Mouse (Mus musculus): ENCODE results near the gene Phyhd1. TPM values are rescaled to one million over a fixed set of nuclear protein-coding genes. Genes with fewer than 3 reads are reported as not detected.
A peak's percentile ranks its signal among the peaks of the same experiment; 100 is the strongest.

Gene Phyhd1
- polyA plus RNA-seq, 1 experiment from 2014 or later: 3.4 TPM

GRCm38 (mm10) chr2:30247036-30247435 lies 19.0 kb upstream of the Phyhd1 start:
- H3K36me3 ChIP-seq (replicated peaks): peaks cover 97% of the 10 kb centered on the region
- 89% methylated on average over 5 of the region's 5 CpGs for WGBS
- H3K4me3 ChIP-seq: no peak overlapping the region
- no peak overlapping the region for H3K27ac ChIP-seq
- DNase-seq (ENCODE audit: extremely low spot score, low spot score): no peak
- H3K9me3 ChIP-seq: no peaks in the 10 kb centered on the region
- no peaks in the 10 kb centered on the region for H3K27me3 ChIP-seq (ENCODE audit: poor library complexity, severe bottlenecking)
- H3K4me1 ChIP-seq: peaks cover 10% of the 10 kb centered on the region

GRCm38 (mm10) chr2:30247681-30248080 lies 18.3 kb upstream of the Phyhd1 start:
- 75% methylated on average over 4 of the region's 4 CpGs for WGBS
- Histone ChIP-seq H3K27me3 (ENCODE audit: poor library complexity, severe bottlenecking) (no peaks in the 10 kb centered on the region), H3K27ac (no peak overlapping the region), H3K36me3 (replicated peaks) (peaks cover 96% of the 10 kb centered on the region), H3K4me3 (no peak overlapping the region), H3K4me1 (peaks cover 5% of the 10 kb centered on the region), H3K9me3 (no peaks in the 10 kb centered on the region)
- DNase-seq (ENCODE audit: extremely low spot score, low spot score): no peak

DNA sequence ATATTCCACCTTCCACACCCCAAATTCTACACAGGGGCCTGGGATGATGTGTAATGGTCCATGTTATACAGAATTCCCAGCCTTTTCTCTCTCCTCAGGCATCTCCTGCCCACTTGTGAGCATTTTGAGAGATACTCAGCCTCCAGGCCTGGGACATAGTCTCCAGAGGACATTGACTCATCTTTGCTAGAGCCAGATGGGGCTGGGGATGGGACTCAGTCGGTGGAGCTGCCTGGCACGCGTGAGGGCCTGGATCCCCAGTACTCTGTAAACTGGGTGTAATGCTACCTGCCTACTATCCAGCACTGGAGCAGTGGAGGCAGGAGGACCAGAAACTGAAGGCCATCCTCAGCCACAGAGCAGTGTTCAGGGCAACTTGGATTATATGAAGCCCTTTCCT lies 16.8 kb upstream of the Phyhd1 start:
- no peaks in the 10 kb centered on the region for H3K27me3 ChIP-seq (ENCODE audit: poor library complexity, severe bottlenecking)
- H3K9me3 ChIP-seq: no peaks in the 10 kb centered on the region
- H3K4me1 ChIP-seq: peaks cover 4% of the 10 kb centered on the region
- H3K27ac ChIP-seq: no peak overlapping the region
- no peak overlapping the region for H3K4me3 ChIP-seq
- 94% methylated on average over 3 of the region's 3 CpGs for WGBS
- H3K36me3 ChIP-seq (replicated peaks): peaks cover 96% of the 10 kb centered on the region
- DNase-seq (ENCODE audit: extremely low spot score, low spot score): no peak

DNA sequence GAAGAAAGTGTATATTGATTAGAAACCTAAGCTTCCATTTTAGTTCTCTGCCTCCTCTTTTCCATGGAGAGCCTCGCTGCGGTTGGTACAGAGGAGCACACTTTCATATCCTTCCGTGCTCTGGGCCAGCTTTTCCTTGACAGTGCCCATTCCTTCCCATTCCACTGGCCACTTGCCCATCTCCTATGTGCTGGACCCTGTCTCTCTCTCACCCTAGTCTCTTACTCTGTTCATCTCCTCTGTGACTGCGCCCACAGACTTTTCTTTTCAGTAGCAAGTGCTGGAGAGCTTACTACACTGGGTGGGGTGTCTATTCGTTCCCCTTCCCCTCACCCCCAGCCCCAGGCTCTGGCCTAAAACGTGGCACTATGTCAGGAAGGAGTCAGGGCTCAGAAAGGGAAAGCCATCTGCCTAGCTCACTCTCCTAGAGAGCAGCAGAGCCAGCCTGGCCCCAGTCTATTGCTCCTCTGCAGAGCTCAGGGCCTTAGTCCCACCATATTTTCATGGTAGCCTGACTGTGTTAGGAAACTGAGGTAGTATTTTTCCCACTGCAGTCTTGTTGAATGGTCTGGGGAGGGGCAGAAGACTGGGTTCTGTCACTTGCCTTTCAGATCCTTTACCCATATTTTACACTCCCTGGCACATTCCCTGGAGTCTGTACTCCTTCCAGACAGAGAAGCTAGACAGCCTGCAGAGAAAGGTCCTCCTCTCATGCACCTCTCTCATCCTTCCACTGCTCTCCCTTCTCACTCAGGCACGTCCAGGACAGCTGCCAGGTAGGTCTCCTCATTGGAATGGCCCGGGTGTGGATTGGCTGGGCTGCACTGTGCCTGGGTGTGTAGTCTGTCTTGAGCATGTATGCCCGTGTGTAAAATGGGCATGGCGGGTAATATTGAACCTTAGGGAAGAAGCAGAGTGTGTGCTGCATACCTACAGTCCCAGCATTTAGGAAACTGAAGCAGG lies 15.6 kb upstream of the Phyhd1 start:
- no peak overlapping the region for H3K4me3 ChIP-seq
- no peaks in the 10 kb centered on the region for H3K9me3 ChIP-seq
- H3K36me3 ChIP-seq (replicated peaks): peaks cover 96% of the 10 kb centered on the region
- peaks cover 4% of the 10 kb centered on the region; the same call in 1 of the 2 replicates for H3K4me1 ChIP-seq
- 89% methylated on average over 10 of the region's 10 CpGs for WGBS
- no peak for DNase-seq (ENCODE audit: extremely low spot score, low spot score)
- H3K27me3 ChIP-seq (ENCODE audit: poor library complexity, severe bottlenecking): no peaks in the 10 kb centered on the region
- no peak overlapping the region for H3K27ac ChIP-seq

GRCm38 (mm10) chr2:30251417-30252104 lies 14.4 kb upstream of the Phyhd1 start:
- H3K4me3 ChIP-seq: no peak overlapping the region
- H3K27me3 ChIP-seq (ENCODE audit: poor library complexity, severe bottlenecking): no peaks in the 10 kb centered on the region
- 86% methylated on average over 5 of the region's 5 CpGs for WGBS
- H3K9me3 ChIP-seq: no peaks in the 10 kb centered on the region
- H3K4me1 ChIP-seq: peaks cover 4% of the 10 kb centered on the region; the same call in 1 of the 2 replicates
- H3K36me3 ChIP-seq (replicated peaks): peaks cover 97% of the 10 kb centered on the region
- DNase-seq (ENCODE audit: extremely low spot score, low spot score): no peak
- H3K27ac ChIP-seq: no peak overlapping the region

DNA sequence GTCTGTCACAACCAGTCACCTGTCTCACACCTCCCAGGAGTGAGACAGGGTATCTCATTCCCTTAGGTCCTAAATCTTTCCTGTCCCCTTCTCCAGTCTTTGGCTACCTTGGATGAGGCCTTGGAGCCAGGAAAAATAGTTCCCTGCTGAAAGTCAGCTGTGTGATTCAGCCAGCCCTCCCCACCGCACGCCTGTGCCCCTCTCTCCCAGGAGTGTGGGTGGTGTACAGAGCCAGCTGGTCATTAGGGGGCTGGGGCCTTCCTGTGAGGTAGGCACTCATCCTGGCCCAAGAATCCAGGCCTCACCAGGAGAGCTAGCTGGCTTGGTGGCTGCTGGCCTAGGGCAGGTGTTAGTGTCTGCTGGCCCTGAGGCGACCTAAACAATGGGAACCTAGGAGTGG lies 13.5 kb upstream of the Phyhd1 start:
- H3K27me3 ChIP-seq (ENCODE audit: poor library complexity, severe bottlenecking): no peaks in the 10 kb centered on the region
- H3K9me3 ChIP-seq: no peaks in the 10 kb centered on the region
- H3K36me3 ChIP-seq (replicated peaks): peaks cover 99% of the 10 kb centered on the region
- no peak overlapping the region for H3K4me3 ChIP-seq
- no peak overlapping the region for H3K27ac ChIP-seq
- peaks cover 3% of the 10 kb centered on the region; the same call in 1 of the 2 replicates for H3K4me1 ChIP-seq
- WGBS: 86% methylated on average over 3 of the region's 3 CpGs
- no peak for DNase-seq (ENCODE audit: extremely low spot score, low spot score)

- WGBS: 87% methylated on average over 5 of the region's 5 CpGs
- no peaks in the 10 kb centered on the region for H3K9me3 ChIP-seq
- no peaks in the 10 kb centered on the region for H3K27me3 ChIP-seq (ENCODE audit: poor library complexity, severe bottlenecking)
- DNase-seq (ENCODE audit: extremely low spot score, low spot score): no peak
- H3K27ac ChIP-seq: no peak overlapping the region
- peaks cover 99% of the 10 kb centered on the region for H3K36me3 ChIP-seq (replicated peaks)
- H3K4me3 ChIP-seq: no peak overlapping the region
- H3K4me1 ChIP-seq: no peaks in the 10 kb centered on the region; the same call in 1 of the 2 replicates
Measured at GRCm38 (mm10) chr2:30253809-30254208, 12.2 kb upstream of the Phyhd1 start.

GRCm38 (mm10) chr2:30255631-30256395 lies 10.2 kb upstream of the Phyhd1 start:
- H3K36me3 ChIP-seq (replicated peaks): peaks cover 99% of the 10 kb centered on the region
- H3K4me1 ChIP-seq: no peaks in the 10 kb centered on the region; the same call in 1 of the 2 replicates
- DNase-seq (ENCODE audit: extremely low spot score, low spot score): no peak
- no peaks in the 10 kb centered on the region for H3K9me3 ChIP-seq
- no peak overlapping the region for H3K4me3 ChIP-seq
- 98% methylated on average over 42 of the region's 42 CpGs for WGBS
- H3K27me3 ChIP-seq (ENCODE audit: poor library complexity, severe bottlenecking): no peaks in the 10 kb centered on the region
- no peak overlapping the region for H3K27ac ChIP-seq

- no peaks in the 10 kb centered on the region; the same call in 1 of the 2 replicates for H3K4me1 ChIP-seq
- whole genome bisulfite sequencing: 97% methylated on average over 30 of the region's 30 CpGs
- peaks cover 99% of the 10 kb centered on the region for H3K36me3 ChIP-seq (replicated peaks)
- H3K27ac ChIP-seq: no peak overlapping the region
- no peaks in the 10 kb centered on the region for H3K27me3 ChIP-seq (ENCODE audit: poor library complexity, severe bottlenecking)
- no peaks in the 10 kb centered on the region for H3K9me3 ChIP-seq
- DNase-seq (ENCODE audit: extremely low spot score, low spot score): no peak
- H3K4me3 ChIP-seq: no peak overlapping the region
Measured at GRCm38 (mm10) chr2:30256616-30257350, 9.2 kb upstream of the Phyhd1 start.

GRCm38 (mm10) chr2:30257699-30258460 lies 8.1 kb upstream of the Phyhd1 start:
- Histone ChIP-seq H3K36me3 (replicated peaks) (peaks cover 99% of the 10 kb centered on the region), H3K27me3 (ENCODE audit: poor library complexity, severe bottlenecking) (no peaks in the 10 kb centered on the region), H3K9me3 (no peaks in the 10 kb centered on the region), H3K4me1 (no peaks in the 10 kb centered on the region), H3K27ac (0 out of 2 replicates have a peak overlapping the region, but pooled peaks have one; percentile 25), H3K4me3 (no peak overlapping the region)
- DNase-seq (ENCODE audit: extremely low spot score, low spot score): no peak
- 92% methylated on average over 7 of the region's 7 CpGs for WGBS

- H3K4me1 ChIP-seq: no peaks in the 10 kb centered on the region
- H3K27me3 ChIP-seq (ENCODE audit: poor library complexity, severe bottlenecking): no peaks in the 10 kb centered on the region
- no peak overlapping the region for H3K4me3 ChIP-seq
- no peaks in the 10 kb centered on the region for H3K9me3 ChIP-seq
- WGBS: 86% methylated on average over 4 of the region's 4 CpGs
- no peak for DNase-seq (ENCODE audit: extremely low spot score, low spot score)
- 0 out of 2 replicates have a peak overlapping the region, but pooled peaks have one; percentile 25 for H3K27ac ChIP-seq
- H3K36me3 ChIP-seq (replicated peaks): peaks cover 99% of the 10 kb centered on the region
Measured at GRCm38 (mm10) chr2:30258600-30258999, 7.4 kb upstream of the Phyhd1 start.
